Mouse (Mus musculus) cerebellum, postnatal 4 days (tissue): Measurements from ENCODE around the gene Nipa2.
A peak's percentile ranks its signal among the peaks of the same experiment; 100 is the strongest.

Experiments
- DNase-seq, 2 experiments: peaks; one replicate each; pipeline ENCODE4 v3.0.0; 2022; ENCODE audit warnings: low spot score in 2 of 2, mixed read lengths in 1 of 2

The Nipa2 gene

GRCm38 (mm10) chr7:55962004-55962908 lies at the start of gene Nipa2:
Gene Nipa2, minus strand, starts transcription at chr7:55962476.
- DNase-seq: peak; percentile 86 to 94

DNA sequence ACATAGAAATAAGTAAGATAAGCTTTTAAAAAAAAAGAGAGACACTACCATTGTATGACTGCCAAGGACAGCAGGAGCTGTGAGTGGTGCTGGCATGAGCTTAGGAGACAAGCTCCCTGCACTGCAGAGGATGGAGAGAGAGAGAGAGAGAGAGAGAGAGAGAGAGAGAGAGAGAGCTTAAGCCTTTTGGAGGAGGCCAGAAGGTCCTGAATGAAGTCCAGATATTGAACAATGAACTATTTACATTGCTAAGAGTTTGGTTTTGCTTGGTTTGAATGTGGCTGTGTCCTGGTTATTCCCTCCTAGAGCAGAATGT lies 48.7 kb upstream of the Nipa2 start:
- no peak for DNase-seq

GRCm38 (mm10) chr7:56010318-56011017 lies 48.2 kb upstream of the Nipa2 start:
- no peak for DNase-seq

- DNase-seq: no peak
These were observed 36.7 kb upstream of the Nipa2 start for GRCm38 (mm10) chr7:55998997-55999396.

DNA sequence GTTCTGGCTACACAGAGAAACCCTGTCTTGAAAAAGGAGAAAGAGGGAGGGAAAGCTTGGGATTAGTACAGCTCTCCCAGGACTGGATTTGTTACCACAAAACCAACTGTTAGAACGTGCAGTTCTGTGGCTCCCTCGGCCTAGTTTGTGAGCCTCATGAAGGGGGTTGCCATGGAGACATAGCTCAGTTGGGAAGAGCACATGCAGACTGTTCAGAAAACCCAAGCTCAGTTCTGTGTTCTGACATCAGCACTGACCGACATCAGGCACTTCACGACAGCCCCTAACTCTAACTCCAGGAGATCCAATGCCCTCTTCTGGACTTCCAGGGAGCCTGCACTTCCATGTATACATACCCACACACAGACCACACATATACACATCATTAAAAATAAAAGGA lies 32.7 kb upstream of the Nipa2 start:
- DNase-seq: no peak

DNA sequence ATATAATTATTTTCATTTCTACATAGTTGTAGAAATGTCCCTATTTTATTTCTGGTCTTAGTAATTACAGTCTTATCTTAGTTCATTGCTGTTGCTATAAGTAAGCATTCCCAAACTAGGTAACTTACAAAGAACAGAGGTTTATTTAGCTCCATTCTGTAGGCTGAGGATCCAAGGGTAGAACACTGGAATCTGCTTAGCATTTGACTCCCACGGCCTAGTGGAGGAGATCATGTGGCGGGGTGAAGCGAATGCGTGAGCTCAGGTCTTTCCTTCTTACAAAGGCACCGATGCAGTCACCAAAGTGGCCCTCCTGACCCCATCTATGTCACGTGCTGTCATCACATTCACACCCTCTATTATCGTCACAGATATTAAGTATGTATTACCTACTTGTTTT lies 29.6 kb upstream of the Nipa2 start:
- DNase-seq: no peak

DNA sequence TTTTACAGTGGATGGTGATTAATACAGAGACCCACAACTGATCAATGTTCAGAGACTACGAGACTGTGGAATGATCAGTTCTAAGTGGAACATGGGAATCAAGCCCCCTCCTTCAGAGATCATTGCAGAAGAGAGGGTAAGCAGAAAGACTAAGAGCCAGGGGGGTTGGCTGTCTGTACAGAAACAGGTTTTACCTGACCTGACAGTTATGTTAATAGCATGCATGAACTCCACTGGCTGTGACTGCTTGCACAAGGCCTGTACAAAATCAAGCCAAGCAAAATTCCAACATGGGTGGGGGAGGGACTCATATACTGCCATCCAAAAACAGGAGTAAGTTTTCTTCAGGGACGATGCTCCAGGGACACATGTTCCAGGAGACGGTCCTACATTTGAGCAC lies 28.9 kb upstream of the Nipa2 start:
- DNase-seq: no peak

DNA sequence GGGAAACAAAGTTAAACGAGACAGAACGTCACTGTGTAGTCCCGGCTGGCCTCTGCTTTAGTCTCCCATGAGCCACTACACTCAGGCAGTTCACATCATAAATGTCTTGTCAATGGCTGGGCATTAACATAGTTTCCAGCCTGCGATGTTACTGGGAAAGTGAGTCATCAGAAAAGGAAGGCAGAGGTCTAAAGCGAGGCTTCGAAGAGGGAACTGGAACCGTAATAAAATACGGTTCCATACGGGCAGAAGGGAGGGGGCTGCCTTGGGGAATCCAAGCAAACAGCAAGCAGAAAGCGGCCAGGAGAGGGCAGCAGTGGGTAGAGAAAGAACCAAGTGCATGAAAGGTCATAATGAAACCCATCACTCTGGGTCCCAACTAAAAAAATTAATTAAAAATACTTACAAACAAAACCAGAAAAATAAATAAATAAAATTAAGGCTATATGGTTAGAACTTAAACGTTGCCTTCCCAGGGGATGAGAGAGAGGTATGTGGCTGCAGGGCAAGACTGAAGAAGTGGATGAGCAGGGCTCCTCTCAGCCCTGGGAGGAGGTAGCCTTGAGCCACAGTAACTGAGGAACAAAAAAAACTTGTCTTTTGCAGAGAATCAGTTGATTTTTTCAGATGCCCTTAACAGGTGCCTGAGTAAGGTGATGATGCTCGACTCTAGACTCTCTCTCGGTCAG lies 24.4 kb upstream of the Nipa2 start:
- DNase-seq: peak; percentile 68 to 87

GRCm38 (mm10) chr7:55984754-55985153 lies 22.5 kb upstream of the Nipa2 start:
- no peak for DNase-seq

- no peak for DNase-seq
These were observed 20.8 kb upstream of the Nipa2 start for GRCm38 (mm10) chr7:55983107-55983506.

- DNase-seq: no peak
These were observed 19.9 kb upstream of the Nipa2 start for GRCm38 (mm10) chr7:55982010-55982700.

GRCm38 (mm10) chr7:55981511-55981910 lies 19.2 kb upstream of the Nipa2 start:
- DNase-seq: no peak

- no peak for DNase-seq
These were observed 12.2 kb upstream of the Nipa2 start for GRCm38 (mm10) chr7:55974429-55974828.

DNA sequence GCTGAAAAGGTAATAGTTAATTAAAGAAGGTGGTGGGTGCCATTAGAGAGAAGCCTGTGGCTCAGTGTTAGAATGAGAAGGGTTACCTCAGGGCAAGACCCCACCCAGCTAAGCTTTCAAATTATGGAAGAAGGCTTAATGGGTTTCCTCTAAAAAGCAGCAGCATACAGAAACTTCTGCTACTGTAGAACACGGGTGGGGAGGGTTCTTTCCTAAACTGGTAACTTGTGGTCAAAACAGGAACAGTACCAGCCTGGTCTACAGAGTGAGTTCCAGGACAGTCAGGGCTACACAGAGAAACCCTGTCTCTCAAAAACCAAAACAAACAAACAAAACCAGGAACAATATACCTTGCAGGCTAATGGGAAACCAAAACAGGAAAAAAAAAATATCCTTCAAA lies 7.1 kb upstream of the Nipa2 start:
- DNase-seq: no peak

DNA sequence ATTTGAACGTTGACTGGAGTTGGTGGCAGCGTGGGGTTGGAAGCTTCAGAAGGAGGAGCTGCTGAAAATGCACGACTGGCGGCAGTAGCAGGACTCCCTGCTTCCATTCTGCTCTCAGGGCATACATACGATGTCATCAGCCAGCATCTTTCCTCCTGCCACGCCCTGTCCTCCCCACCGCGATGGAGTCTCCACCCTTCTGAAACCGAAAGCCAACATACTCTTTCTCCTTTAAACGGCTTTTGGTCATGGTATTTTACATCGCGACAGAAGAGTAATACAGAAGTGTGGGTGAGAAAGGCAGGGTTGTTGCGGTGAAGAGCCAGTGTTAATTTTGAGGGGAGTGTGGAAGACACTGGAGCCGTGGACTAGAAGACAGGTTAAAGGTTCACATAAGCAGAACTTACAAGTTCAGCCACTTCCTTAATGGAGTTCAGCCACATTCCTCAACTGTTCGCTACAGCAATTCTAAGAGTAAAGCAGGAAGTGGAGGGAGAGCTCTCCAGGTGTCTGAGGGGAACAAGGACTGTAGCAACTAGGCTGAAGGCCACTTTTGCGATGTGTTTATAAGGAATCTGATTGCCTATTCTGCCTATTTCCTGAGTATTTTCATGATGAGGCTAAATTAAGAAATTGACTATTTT lies 6.1 kb upstream of the Nipa2 start:
- no peak for DNase-seq

- no peak for DNase-seq
These were observed 4.7 kb upstream of the Nipa2 start for GRCm38 (mm10) chr7:55966866-55967460.

DNA sequence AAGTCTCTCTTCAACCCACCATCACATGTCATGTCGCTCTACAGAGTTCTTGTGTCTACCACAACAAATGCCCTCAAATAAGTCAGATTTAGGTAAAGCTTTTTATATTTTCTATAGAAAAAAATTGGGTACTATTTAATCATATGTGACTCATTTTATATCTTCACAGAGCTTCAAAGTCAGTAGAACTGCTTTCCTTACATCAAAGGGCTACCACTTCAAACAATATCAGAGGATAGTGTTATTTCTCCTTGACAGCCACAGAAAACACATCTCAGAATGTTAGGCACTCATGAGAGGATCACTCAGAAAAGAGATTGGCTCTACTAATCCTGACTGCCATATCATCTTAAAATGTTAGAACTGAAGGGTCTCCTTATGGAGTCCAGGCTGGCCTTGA lies 1.8 kb downstream of the Nipa2 start:
- DNase-seq: no peak

- no peak for DNase-seq
These were observed 2.5 kb downstream of the Nipa2 start for GRCm38 (mm10) chr7:55959801-55960200.

DNA sequence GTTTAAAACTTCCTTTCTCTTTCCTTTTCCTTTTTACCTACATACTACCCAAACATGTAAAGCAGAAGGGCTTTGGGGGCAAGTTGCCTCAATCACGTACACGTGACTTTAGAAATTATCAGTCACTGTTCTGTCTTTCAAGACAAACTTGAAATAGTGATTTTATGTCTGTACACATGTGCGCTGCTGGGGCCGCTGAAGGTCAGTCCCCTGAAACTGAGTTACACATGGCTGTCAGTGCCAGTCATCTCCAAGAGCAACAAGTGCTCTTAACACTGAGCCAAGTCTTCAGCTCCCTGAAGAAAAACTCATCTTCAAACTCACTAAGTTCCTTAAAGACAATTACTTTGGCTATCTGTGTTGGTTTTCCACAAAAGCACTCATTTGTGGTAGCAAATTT lies 4.4 kb downstream of the Nipa2 start:
- no peak for DNase-seq

GRCm38 (mm10) chr7:55957178-55957577 lies 5.1 kb downstream of the Nipa2 start:
- no peak for DNase-seq

DNA sequence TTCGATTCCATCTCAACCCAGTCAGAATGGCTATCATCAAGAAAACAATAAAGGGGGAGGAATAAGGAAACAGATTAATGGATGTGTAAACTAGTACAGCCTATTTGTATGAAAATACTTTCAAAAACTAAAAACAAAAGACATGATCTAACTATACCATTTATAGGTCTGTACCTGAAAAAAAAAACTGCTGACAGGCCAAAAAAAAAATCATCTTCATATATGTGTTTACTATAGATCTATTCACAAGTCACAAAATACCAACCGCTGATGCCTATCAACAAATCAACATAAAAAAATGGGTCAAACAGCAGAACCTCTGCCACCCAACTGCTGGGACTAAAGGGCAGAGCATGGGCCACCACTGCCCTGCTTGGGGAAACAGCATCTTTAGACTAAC lies 6.2 kb downstream of the Nipa2 start:
- no peak for DNase-seq
